Mouse (Mus musculus): ENCODE results near the gene Slc6a21. TPM values are rescaled to one million over a fixed set of nuclear protein-coding genes. Genes with fewer than 3 reads are reported as not detected.
"Not testable (repeated sequence)": the region's sequence is repeated elsewhere in the genome, so short reads cannot be mapped to it uniquely, and the experiment has no call there.

Gene Slc6a21
- total RNA-seq, 1 experiment from 2014 or later, result not detected

GRCm38 (mm10) chr7:45255822-45256221 lies 21.5 kb upstream of the Slc6a21 start:
- not testable (repeated sequence) for DNase-seq

DNA sequence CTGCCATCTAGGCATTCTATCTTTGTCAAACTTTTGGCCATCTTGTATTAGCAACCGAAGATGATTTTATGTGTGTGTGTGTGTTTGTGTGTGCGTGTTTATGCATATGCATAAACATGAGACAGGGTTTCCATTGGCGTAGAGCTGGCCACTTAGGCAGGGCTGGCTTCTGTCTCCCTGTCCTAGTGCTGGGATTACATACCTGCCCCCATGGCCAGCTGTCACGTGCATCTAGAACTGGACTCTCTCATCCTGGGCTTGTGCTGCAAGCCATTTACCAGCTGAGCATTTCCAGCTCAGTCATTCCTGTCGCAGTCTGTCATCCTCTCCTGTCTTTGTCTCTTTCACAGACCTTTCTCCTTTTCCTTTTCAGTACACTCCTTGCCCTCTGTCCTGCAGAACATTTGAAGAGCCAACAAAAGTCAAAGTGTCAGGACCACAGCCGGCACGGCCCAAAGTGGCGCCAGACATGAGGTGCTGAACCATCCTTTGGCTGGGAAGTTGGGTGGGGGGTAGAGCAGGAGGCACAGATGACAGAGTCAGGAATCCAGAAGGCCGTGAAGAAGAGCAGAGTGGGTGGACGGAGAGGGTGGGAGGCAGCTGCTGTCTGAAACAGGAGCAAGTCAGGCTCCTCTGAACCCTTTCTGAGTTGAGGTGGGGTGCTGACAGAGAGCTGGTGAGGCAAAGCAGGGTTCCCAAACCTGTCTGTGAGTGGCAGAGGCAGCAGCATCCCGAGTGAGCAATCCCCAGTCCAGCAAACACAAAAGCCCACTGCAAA lies 20.1 kb upstream of the Slc6a21 start:
- no peak for DNase-seq

GRCm38 (mm10) chr7:45259281-45259680 lies 18.0 kb upstream of the Slc6a21 start:
- DNase-seq, result no peak

GRCm38 (mm10) chr7:45262266-45262665 lies 15.0 kb upstream of the Slc6a21 start:
- DNase-seq, result no peak

DNA sequence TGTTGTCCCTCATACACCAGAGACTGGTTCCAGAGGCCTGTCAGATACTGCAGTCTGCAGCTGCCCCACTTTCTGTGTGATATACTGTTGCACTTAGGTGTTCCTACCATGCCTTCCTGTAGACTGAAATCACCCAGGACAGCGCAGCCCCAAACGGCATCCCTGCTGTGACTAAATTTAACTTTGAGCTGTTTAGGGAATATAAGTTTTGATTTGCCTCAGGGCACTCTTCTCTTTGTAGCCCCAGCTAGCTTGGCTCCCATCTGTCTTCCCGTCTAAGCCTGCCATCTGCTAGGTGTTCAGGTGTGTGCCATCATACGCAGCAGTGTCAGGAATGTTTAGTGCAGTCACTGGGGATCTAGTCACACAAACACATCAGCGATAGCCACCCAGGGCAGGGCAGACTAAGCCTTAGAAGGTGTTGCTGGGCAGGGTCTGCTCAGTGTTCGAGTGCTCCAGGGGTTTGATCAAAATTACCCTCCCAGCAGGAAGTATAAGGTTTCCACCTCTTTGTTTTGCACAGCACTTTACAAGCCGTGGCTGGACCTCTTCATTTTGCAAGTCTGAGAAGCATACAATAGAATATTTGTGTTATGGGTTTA lies 14.2 kb upstream of the Slc6a21 start:
- DNase-seq, result no peak

DNA sequence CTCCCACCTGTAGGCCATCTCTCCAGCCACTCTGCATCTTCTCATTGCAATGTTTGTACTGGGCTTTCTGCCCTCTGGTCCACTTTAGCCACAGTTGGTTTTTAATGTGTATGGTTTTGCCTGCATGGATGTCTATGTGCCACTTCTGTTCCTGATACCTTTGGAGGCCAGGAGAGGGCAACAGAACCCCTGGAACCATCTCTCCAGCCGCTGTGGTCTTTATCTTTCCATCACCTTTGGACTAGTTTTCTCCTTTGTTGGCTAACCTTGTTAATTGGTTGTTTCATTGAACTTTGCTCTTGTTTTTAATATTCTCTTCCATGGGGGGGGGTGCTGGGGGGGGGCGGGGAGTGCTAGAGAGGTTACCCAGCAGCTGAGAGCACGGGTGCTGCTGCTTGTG lies 13.0 kb upstream of the Slc6a21 start:
- DNase-seq, result no peak

GRCm38 (mm10) chr7:45265518-45265917 lies 11.8 kb upstream of the Slc6a21 start:
- no peak for DNase-seq

- no peak for DNase-seq
Observed at GRCm38 (mm10) chr7:45272786-45273412, 4.4 kb upstream of the Slc6a21 start.

DNA sequence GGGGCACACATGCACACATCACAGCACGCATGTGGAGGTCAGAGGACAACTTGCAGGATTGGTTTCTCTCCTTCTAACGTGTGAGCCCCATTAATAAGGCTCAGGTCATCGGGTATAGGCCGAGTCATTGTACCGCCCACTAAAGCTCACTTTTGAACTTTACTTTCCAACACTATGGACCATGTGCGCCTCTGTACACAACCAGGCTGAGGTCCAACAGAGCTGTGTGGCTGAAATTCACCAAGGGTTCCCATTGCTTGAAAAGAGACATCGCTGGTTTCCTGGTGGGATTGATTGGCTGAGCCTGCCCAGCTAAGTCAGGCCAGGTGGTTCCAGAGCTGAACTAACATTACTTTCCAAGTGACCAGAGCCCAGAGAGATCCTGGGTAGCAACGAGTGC lies 3.6 kb upstream of the Slc6a21 start:
- no peak for DNase-seq

DNA sequence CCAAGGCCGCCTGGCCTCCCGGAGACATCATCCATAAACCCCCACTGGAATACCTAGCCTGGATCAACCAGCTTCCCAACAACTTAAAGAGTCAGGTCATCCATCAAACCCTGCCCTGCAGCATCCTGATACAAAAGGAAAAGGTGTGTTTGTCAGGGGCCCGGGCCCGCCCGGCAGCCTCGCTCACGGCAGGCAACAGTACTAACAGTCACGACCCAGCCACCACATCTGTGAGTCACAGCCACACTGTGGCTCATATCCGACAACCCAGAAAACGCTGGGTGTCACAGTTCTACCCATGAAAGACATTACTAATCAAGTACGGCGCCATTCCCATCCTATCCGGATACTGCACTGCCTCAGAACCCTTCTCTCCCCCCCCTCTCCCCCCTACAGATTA lies 9.2 kb downstream of the Slc6a21 start:
- DNase-seq, result no peak

- peak; percentile 33 for DNase-seq
Observed at GRCm38 (mm10) chr7:45296626-45297025, 19.3 kb downstream of the Slc6a21 start.

- peak; percentile 20 for DNase-seq
Observed at GRCm38 (mm10) chr7:45297563-45297962, 20.2 kb downstream of the Slc6a21 start.

- DNase-seq, result peak; percentile 50
Observed at GRCm38 (mm10) chr7:45299752-45300151, 22.4 kb downstream of the Slc6a21 start.

GRCm38 (mm10) chr7:45300270-45300669 lies 23.0 kb downstream of the Slc6a21 start:
- peak; percentile 82 for DNase-seq

GRCm38 (mm10) chr7:45302626-45303025 lies 25.3 kb downstream of the Slc6a21 start:
- peak; percentile 22 for DNase-seq

GRCm38 (mm10) chr7:45304869-45305268 lies 27.6 kb downstream of the Slc6a21 start:
- DNase-seq, result no peak

DNA sequence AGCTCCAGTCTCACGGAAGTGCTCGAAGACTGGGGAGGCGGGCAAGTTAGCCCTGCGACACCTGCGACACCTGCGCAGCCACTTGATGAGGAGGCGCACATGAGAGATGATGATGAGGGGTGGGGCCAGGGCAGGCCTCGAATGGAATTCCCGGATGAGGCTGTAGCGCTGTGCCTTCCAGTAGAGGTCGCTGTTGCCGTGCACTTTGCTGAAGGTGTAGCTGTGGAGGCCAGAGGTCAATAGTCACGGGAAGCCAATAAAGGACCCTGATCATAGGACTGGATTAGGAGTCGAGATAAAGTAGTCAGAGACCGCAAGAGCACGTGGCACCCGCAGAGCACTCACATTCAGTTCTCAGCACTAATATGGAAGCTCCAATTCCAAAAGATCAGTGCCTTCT lies 28.0 kb downstream of the Slc6a21 start:
- peak; percentile 87 for DNase-seq

- DNase-seq, result no peak
Observed at GRCm38 (mm10) chr7:45308551-45309240, 31.4 kb downstream of the Slc6a21 start.

- DNase-seq, result peak; percentile 79
Observed at GRCm38 (mm10) chr7:45309455-45309854, 32.1 kb downstream of the Slc6a21 start.

- peak; percentile 53 for DNase-seq
Observed at GRCm38 (mm10) chr7:45312023-45312422, 34.7 kb downstream of the Slc6a21 start.

- DNase-seq, result peak; percentile 29
Observed at GRCm38 (mm10) chr7:45312686-45313453, 35.6 kb downstream of the Slc6a21 start.

DNA sequence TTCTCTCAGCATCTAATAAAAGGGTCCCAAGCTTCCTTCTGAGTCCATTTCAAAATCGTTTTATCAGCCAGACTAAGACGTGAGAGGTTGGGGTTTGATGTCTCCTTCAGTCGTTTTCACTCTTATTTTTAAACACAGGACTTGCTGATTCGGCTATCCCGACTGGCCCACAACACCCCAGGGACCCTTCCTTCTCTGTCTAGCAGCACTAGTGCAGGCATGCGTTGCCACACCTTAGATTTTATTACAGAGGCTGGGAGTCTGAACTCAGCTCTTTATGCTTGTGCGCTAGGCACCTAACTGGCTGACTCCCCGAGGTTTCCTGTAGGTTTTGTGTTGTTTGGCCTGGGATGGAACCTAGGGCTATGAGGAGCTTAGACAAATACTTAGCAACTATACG lies 36.2 kb downstream of the Slc6a21 start:
- DNase-seq, result no peak

Measured in adrenal gland, postnatal 14 days (tissue).